Mouse (Mus musculus) retina, postnatal 7 days (tissue): ENCODE results near the gene Coro2b.

ENCODE experiments used
- DNase-seq: peaks from one replicate; pipeline ENCODE4 v3.0.0-alpha.2; 2012; ENCODE audit warnings: low read depth, low spot score

Gene Coro2b

GRCm38 (mm10) chr9:62393531-62393930 lies 143.3 kb downstream of the Coro2b start:
- DNase-seq: peak; percentile 30

DNA sequence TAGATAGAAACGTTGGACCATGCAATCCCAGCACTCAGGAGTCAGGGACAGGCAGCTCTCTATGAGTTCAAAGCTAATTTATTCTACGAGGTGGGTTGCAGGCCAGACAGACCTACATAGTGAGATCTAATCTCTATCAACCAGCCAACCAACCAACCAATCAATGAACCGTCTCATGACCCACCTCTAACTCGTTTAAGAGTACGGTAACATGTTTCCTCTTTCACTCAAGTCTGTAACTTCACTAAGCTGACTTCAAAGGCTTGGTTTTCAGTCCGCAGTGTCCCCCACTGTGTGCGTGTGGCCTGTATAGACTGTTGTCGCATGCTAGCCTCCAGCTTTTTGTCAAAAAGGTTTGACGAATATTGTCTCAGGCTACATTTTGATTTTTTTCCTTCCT lies 147.1 kb downstream of the Coro2b start:
- no peak for DNase-seq

DNA sequence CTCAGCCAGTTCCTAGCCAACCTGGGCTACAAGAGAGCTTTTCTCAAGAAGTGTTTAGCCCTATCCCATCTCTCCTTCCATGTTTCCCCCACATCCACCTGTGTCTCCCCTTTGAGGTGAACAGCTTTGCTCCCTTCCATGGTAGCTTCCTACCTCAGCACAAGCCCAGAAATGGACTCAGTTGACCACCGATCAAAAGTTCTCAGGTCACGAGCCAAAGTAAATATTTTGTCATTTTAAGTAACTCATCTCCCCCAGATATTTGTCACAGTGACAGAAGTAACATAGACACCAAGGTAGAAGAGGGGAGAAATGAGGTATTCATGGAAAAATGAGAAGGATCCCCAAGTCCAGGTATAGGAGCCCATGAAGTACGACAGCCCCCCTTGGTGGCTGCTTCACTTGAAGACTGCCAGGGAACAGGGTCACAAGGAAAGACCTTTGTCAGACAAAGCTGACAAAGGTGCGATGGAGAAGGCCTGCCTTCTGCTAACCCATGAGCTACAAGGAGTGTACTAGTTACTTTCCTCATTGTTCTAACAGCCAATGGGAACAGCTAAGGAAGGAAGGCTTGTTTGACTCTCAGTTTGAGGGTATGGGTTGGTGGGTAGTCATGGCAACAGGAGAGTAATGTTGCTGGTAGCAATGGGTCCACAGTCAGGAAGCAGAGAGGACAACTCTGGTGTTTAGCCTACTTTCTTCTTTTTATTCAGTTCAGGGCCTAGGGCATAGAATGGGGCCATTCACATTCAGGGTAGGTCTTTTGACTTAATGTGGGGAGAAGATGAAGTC lies 150.9 kb downstream of the Coro2b start:
- no peak for DNase-seq

GRCm38 (mm10) chr9:62385062-62385461 lies 151.8 kb downstream of the Coro2b start:
- DNase-seq: no peak

GRCm38 (mm10) chr9:62382519-62383084 lies 154.2 kb downstream of the Coro2b start:
- DNase-seq: no peak

- DNase-seq: no peak
These were observed 155.4 kb downstream of the Coro2b start for GRCm38 (mm10) chr9:62381402-62381913.

DNA sequence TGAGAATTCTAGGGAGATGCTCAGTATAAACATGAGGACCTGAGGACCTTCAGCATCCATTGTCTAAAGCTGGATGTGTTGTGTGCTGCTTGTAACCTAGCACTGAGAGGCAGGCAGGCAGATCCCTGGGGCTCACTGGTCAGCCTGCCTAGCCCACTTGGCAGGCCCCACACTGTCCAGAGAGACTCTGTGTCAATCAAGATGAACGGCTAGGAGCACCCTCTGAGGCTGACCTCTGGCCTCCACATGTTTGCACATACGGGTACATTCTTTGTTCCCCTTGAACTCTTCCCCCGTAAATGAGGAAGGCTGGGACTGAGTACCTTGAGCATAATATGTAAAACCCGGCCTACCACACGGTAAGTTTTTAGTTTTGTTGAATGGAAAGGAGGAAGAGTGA lies 156.5 kb downstream of the Coro2b start:
- no peak for DNase-seq

DNA sequence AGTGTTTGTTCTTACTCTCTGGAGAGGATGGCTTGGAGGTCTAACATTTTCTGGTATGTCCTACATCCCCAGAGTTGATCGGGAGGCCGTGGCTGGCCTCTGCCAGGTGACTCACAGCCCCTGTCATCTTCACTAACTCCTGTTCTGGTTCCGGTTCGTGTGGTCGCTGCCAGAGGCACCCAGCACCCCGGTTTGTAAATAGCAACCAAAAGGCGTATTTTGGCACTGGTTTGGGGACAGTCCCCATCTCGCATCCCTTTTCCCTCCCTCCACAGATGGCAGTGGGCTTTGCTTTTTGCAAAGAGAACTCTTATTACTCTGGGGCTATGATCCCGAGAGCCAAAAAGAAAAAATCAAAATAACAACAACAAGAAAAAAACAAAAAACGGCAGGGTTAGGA lies 158.9 kb downstream of the Coro2b start:
- DNase-seq: no peak

- no peak for DNase-seq
These were observed 162.6 kb downstream of the Coro2b start for GRCm38 (mm10) chr9:62374276-62374675.

GRCm38 (mm10) chr9:62373222-62374123 lies 163.4 kb downstream of the Coro2b start:
- no peak for DNase-seq

DNA sequence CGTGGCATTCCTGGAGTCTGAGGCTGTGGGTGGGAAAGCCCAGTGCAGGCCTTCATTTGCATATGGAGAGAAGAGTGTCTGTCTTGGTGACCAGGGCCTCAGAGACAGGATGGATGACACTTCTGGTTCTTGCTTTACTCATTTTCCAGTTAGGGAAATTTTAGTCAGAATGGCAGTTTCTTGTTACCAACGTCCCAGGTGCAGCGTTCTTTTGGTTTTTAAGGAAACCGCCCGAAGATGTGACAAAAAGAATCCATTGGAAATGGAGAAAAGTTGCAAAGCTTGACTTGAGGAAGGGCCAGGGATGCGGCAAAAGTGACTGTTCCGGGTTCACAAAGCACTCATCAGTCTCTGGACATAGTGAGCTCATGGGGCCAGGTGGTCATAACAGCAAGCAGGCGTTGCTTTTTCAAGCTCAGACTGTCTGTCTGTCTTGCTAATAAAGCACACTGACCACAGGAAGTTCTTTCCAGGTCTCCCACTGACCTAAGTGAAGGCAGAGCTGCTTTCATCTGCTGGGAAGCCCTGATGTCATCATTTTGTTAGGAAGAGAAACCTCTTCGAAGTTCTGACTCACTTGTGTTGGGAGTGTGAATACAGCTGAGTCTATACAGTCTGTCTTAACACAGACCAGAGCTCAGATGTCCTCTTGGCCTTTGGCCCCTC lies 164.2 kb downstream of the Coro2b start:
- DNase-seq: no peak

DNA sequence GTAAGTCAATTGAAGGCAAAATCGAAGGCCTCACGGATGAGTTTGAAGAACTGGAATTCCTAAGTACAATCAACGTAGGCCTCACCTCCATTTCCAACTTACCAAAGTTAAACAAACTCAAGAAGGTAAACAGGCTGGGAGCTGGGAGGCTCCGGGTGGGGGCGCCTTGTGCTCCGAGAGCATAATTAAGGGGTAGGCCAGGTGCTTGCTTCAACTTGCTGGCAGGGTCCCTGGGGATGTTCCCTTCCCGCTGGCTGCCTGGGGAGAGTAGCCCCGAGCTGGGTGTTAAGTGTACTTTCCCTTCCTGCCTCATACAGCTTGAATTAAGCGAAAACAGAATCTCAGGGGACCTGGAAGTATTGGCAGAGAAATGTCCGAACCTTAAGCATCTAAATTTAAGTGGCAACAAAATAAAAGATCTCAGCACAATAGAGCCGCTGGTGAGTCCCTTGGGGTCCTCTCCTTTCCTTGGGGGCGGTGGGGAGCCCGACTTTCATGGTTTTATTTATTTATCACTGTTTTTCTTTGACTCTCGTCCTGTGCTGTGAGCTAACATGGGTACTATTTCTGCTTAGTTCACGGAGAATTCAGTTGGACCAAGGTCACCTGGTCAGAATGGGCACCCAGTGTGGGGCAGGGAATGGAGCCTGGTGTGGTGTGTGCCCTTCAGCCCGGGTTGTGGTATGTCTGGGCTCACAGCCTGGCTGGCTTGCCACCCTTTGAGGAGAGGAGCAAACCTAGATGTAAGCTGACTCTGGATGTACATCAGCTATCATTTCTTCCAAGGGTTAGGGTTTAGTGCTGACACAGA lies 164.9 kb downstream of the Coro2b start:
- DNase-seq: no peak

GRCm38 (mm10) chr9:62370648-62371280 lies 166.1 kb downstream of the Coro2b start:
- no peak for DNase-seq

DNA sequence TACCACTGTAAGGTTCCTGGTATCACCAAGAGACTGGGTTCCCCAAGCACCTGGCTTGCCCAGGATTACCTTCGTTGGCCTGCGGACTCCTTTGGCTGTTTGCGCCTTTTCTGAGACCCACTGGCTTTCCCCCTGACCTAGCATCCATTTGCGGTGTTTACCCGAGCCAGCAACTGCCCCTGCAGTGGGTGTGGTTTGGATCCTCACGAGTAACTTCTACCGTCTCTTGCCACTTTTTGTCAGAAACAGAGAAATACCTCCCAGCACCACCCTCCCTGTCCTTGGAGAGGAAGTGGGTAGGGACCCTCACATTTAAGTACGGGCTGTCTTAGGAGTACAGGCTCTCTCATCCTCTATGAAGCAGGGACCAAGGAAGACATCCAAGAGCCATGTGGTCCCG lies 166.7 kb downstream of the Coro2b start:
- DNase-seq: no peak
